Mouse (Mus musculus) C3H10T1/2 (cell line): ENCODE results near the gene Pls1. TPM values are rescaled to one million over a fixed set of nuclear protein-coding genes. Genes with fewer than 3 reads are reported as not detected.

Experiments used
- polyA plus RNA-seq, 2 experiments: library from polyadenylated mRNA; unstranded; fragments of >200 nt; fragmentation: generic; extraction: Trizol; gene quantifications; one replicate each; pipeline ENCODE4 v1.2.1; 2012; ENCODE audit warnings: missing spikeins in 2 of 2

Gene Pls1
- polyA plus RNA-seq, result under 1 TPM in 1 of 2 experiments, not detected in 1; 0.06 TPM

DNA sequence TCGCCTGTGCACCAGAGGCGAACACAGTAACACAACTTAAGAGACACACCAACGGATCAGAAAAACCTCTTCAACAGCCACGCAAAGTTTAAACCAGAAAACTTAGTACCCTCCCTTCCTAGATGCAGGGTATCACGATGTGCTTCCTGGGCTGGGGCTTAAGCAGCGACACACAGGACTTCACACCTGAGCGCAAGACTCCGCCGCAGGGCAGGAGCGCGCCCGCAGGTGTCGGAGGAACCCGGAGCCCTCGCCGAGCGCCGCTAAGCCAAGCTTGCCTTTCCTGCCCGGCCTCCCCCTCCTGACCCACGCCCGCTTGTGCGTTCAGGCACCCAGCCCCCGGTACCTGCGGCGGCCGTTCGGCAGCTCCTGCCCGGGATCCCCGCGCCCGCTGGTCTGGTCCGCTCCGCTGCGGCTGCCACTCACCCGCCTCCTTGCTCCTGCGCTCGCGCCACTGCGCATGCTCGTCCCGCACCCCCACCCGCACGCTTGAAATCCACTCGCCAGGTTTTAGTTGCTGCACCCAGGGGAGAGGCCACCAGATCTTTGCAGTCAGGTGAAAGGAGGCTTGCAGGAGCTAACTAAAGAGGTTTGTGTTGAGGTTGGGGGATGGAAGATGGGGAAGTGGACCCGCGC is at the start of gene Pls1:
Gene Pls1 (minus strand): TSS at position 487 of the 636 bp plus-strand sequence.

DNA sequence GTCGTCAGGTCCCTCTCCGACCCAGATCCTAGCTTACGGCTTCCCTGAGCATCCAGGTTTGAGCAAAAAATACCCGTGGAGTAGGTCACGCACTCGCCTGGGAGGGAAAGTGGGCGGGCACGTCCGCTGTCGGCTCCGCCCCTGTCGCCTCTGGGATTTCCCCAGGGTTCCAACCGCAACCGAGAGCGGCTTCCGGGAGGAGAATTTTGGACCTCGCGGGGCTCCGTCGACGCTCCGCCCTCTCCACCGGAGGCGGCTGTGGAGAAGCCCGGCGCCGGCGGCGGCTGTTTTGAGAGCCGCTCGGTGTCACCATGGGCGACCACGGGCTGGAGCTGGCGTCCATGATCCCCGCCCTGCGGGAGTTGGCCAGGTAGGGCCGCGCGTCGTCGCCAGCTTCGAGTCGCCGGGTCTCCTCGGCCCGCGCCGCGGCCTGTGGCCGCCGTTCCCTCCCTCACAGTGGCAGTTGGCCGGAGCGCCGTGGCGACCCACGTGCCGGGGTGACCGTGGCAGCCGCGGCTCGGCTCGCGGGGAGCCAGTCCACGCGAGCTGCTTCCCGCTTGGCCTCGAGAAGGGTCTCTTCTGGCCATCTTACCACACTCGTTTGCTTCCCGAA is 12.4 kb upstream of the Pls1 start, which contains the start of gene Atr:
Gene Atr (plus strand): TSS at position 184 of the 613 bp plus-strand sequence.

DNA sequence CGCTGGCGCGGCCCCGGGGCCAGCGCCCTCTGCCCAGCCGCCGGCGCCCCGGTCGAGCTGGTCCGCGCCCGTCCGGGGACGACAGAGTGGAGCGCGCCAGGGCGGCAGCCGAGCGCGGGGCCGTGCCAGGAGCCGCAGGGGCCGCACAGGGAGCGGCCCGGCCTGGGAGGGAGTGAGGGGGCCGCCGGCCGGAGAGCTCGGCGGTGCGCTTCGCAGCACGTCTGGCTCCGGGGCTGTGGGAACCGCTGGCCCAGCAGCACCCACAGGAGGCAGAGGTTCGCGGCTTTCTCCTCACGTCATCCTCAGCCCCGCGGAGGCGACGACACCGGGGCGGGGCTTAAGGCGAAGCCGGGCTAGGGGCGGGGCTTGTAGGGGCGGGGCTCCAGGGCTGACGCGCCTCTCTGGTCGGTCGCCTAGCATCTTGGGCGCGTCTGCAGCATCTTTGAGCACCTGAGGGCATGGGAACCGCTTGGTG is 95.0 kb downstream of the Pls1 start, which contains the start of gene Trpc1:
Gene Trpc1 (minus strand): TSS at position 339 of the 475 bp plus-strand sequence.

Other genes starting within 250 kb of the Pls1 start
- gene Pcolce2, start 207.7 kb downstream of the Pls1 start, polyA plus RNA-seq, result 10 to 100 TPM in 1 of 2 experiments, 1 to 10 TPM in 1; 1.2 to 12.8 TPM
- gene Trpc1, start 94.9 kb downstream of the Pls1 start, polyA plus RNA-seq, result under 1 TPM; 0.06 to 0.28 TPM
- gene Atr, start 12.3 kb upstream of the Pls1 start, polyA plus RNA-seq, result 1 to 10 TPM in 1 of 2 experiments, under 1 TPM in 1; 0.21 to 1.1 TPM
- gene Xrn1, start 109.4 kb upstream of the Pls1 start, polyA plus RNA-seq, result 1 to 10 TPM in 1 of 2 experiments, under 1 TPM in 1; 0.25 to 2.8 TPM